Mouse (Mus musculus) embryo, embryonic 11 days (tissue): Measurements from ENCODE around the gene Cacng5.

Experiments
- DNase-seq: peaks from one replicate; pipeline ENCODE4 v3.0.0-alpha.2; 2015

Gene Cacng5

GRCm38 (mm10) chr11:107876840-107877239, 38.0 kb downstream of the Cacng5 start:
- no peak for DNase-seq

- DNase-seq = no peak
Measured at GRCm38 (mm10) chr11:107875861-107876494, 38.9 kb downstream of the Cacng5 start.

GRCm38 (mm10) chr11:107872743-107873142, 42.1 kb downstream of the Cacng5 start:
- no peak for DNase-seq

GRCm38 (mm10) chr11:107867509-107867908, 47.3 kb downstream of the Cacng5 start:
- no peak for DNase-seq

- peak; percentile 71 for DNase-seq
Measured at GRCm38 (mm10) chr11:107865128-107865527, 49.7 kb downstream of the Cacng5 start.

DNA sequence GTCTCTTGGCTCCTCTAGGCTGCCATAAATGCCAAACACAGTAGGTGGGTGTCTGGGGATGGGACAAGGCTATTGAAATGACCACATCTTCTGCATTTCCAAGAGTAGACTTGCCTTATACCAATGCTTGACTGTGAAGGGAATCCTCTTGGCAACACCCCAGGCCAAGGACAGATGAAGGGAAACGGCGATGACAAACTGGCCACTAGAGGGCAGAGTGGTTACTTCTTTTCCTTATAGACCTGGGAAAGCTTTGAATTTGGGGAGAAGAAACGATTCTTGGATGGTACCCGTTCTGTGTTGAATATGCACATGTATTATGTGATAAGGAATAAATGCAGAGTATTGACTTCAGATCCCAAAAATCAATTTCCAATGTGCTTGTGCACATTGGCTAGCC, 50.8 kb downstream of the Cacng5 start:
- DNase-seq = peak; percentile 79

DNA sequence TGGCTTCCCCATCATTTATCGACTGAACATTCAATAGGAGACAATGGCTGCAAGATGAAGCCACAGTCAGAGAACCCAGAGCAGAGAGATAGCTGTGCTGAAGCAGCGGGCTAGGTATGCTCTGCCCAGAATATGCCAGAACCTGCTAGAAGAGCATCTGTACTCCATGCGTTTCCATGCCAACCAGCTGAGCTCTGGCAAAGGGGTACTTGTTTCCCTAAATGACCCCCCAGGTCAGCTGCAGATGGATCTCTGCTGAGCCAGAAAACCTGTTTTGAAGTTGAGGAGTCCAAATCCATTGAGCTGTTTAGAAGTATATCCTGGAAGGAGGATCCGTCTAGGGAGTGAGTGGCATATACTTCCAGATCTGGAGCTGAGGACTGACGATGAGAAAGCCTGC, 53.1 kb downstream of the Cacng5 start:
- DNase-seq = no peak

GRCm38 (mm10) chr11:107859871-107860270, 55.0 kb downstream of the Cacng5 start:
- no peak for DNase-seq

DNA sequence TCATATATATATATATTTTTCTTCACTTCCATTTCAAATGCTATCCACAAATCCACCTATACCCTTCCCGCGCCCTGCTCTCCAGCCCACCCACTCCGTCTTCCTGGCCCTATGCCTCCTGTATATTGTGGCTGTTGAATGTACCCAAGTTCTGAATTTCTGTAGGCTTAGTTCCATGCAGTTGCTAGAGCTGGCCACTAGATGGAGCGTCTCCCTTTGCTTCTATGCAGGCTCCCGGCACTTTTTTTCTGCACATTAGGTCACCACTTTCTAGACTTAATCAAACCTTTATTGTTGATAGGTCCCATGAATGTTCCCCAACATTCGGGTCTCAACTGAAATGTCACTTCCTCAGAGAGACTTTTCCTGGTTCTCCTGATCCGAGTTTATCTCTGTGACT, 55.6 kb downstream of the Cacng5 start:
- peak; percentile 80 for DNase-seq

GRCm38 (mm10) chr11:107853088-107853487, 61.8 kb downstream of the Cacng5 start:
- DNase-seq = peak; percentile 63

DNA sequence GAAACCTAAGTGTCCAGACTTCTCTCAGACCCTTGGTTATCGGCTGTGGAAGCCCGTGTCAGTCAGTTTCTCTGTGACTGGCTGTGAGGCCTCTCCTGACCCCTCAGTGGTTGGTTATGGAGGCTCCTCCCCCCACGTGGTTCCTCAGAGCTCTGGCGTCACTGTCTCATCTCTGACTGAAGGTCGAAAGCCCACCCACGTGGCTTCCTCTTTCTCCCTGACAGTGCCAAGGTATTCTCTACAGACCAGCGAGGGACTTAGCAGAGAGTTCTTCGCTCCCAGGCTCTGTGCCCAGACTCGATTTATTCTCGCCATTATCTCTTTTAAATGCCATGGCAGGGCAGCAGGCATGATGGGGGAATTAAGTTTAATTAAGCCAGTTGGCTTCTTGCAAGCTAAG, 65.2 kb downstream of the Cacng5 start:
- peak; percentile 27 for DNase-seq

DNA sequence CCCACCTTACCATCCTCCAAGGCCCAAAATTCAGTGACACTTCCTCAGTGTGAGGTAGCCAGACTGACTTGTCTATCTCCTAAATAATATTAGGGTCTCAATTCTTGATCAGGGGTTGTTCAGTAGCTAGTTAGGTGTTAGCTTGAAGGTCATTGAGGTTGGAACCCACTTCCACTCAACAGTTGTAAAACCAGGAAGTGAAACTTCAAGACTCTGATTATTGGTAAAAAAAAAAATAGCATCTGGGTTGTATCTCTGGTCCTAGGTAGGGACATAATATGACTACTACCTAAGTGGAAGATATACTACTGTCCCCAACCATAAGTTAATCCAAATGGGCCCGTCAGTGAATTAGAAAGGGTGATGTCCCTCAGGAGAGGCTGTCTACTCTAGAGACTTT, 70.7 kb downstream of the Cacng5 start:
- no peak for DNase-seq

- DNase-seq = no peak
Measured at GRCm38 (mm10) chr11:107833351-107834040, 81.4 kb downstream of the Cacng5 start.
